Mouse (Mus musculus): ENCODE results near the gene Polm. TPM values are rescaled to one million over a fixed set of nuclear protein-coding genes. Genes with fewer than 3 reads are reported as not detected.

Polm gene
- polyA plus RNA-seq, 1 experiment from 2014 or later: 3.9 TPM

DNA sequence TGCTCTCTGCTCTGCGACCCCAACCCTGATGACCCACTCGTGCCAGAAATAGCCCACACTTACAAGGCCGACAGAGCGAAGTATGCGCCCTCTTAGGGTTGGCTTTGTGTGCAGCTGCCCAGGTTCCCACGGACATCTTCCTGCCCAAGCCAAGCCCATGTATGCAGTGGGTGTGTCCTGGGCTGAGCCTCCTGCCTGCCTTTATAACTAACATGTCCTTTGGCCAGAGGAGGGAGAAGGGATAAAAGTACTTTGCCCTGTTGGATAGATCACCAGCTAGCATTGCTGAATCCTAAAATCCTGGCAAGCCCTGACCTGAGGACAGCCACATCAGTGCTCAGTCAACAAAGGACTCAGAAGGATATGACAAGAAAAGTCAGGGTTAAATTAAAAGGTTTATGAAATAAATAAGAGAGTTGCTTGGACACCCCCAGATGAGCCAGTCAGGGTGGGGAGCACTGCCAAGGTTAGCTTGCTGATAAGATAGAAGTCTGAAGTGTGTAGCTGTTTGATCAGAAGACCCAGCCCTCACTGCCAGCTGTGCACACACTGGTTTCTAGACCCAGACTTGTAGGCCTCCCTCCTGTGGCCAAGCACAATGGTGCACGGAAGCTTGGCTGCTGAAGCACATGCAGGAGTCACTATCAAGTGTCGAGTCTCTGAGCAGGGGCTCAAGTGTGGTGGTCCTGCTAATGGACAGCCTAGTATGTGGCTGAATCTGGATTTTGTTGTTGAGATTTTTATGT, 55.4 kb downstream of the Polm start:
- 0 out of 2 replicates have a peak, but pooled peaks cover 4% of the 10 kb centered on the region for H3K36me3 ChIP-seq (ENCODE audit: control insufficient read depth, insufficient read depth, low read length)
- H3K27me3 ChIP-seq (replicated peaks; ENCODE audit: control insufficient read depth, insufficient read depth, low read length): no peaks in the 10 kb centered on the region
- no peak overlapping the region for H3K9ac ChIP-seq (ENCODE audit: low read length)
- no peaks in the 10 kb centered on the region for H3K9me3 ChIP-seq (replicated peaks; ENCODE audit: control insufficient read depth, low read length)
- peaks cover 2% of the 10 kb centered on the region; the same call in 1 of the 2 replicates for H3K4me1 ChIP-seq (ENCODE audit: control insufficient read depth, insufficient read depth, low read length)
- H3K4me3 ChIP-seq (ENCODE audit: low read depth, low read length): no peak overlapping the region
- no peak overlapping the region for H3K27ac ChIP-seq (ENCODE audit: low read depth, low read length)
- ATAC-seq: no peak
- 73% methylated on average over 8 of the region's 8 CpGs for WGBS
- H3K4me2 ChIP-seq (ENCODE audit: low read length): no peak overlapping the region
- no peak for DNase-seq (ENCODE audit: low spot score)

DNA sequence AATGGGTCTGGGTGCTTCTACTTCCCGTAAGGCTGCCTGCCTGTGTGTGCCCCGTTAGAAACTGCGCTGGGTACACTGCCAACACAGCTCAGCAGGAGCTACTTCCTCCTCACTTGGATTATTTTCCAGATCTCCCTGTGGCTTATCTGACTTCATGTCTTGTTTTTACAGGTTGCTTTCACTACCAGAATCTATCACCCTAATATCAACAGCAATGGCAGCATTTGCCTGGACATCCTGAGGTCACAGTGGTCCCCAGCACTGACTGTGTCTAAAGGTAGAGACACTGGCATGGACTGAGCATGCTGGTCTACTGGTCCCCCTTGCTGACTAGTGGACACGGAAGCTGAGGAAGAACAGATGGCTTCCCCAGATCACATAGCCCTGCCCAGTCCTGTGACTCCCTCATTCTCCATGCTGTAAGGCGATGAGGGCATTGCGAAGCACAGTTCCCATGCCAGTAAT, 57.7 kb downstream of the Polm start:
- Histone ChIP-seq H3K36me3 (ENCODE audit: control insufficient read depth, insufficient read depth, low read length) (0 out of 2 replicates have a peak, but pooled peaks cover 4% of the 10 kb centered on the region), H3K4me2 (ENCODE audit: low read length) (no peak overlapping the region), H3K27me3 (replicated peaks; ENCODE audit: control insufficient read depth, insufficient read depth, low read length) (no peaks in the 10 kb centered on the region), H3K27ac (ENCODE audit: low read depth, low read length) (no peak overlapping the region), H3K4me3 (ENCODE audit: low read depth, low read length) (no peak overlapping the region), H3K9me3 (replicated peaks; ENCODE audit: control insufficient read depth, low read length) (no peaks in the 10 kb centered on the region), H3K4me1 (ENCODE audit: control insufficient read depth, insufficient read depth, low read length) (no peaks in the 10 kb centered on the region), H3K9ac (ENCODE audit: low read length) (no peak overlapping the region)
- 90% methylated on average over 6 of the region's 6 CpGs for WGBS
- DNase-seq (ENCODE audit: low spot score) (no peak), ATAC-seq (no peak)

DNA sequence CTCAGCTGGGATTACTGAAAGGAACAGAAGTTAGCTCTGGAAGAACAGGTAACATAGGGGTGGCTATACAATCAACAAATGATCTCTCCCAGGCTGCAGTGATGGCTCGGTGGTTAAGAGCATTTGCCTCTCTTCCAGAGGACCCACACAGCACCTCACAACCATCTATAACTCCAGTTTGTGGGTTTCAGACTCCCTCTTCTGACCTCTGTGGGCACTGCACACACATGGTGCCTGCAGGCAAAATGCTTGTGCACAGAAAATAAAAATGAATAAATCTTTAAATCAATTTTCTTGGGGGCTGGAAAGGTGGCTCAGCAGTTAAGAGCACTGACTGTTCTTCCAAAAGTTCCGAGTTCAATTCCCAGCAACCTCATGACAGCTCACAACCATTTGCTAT, 59.3 kb downstream of the Polm start:
- ATAC-seq (no peak), DNase-seq (ENCODE audit: low spot score) (no peak)
- 66% methylated on average over 2 of the region's 2 CpGs for WGBS
- Histone ChIP-seq H3K4me3 (ENCODE audit: low read depth, low read length) (no peak overlapping the region), H3K27ac (ENCODE audit: low read depth, low read length) (no peak overlapping the region), H3K27me3 (replicated peaks; ENCODE audit: control insufficient read depth, insufficient read depth, low read length) (no peaks in the 10 kb centered on the region), H3K36me3 (ENCODE audit: control insufficient read depth, insufficient read depth, low read length) (0 out of 2 replicates have a peak, but pooled peaks cover 4% of the 10 kb centered on the region), H3K4me2 (ENCODE audit: low read length) (no peak overlapping the region), H3K9ac (ENCODE audit: low read length) (no peak overlapping the region), H3K4me1 (ENCODE audit: control insufficient read depth, insufficient read depth, low read length) (no peaks in the 10 kb centered on the region), H3K9me3 (replicated peaks; ENCODE audit: control insufficient read depth, low read length) (no peaks in the 10 kb centered on the region)

Other genes starting within 250 kb of the Polm start
- 202 and 235 TPM in 2 replicates for gene Mrps24, start 122.3 kb downstream of the Polm start, polyA plus RNA-seq (2014; fragmentation: Nextera tagmentation; extraction: Ambion mirVana)
- 16.0 and 20.9 TPM in 2 replicates for gene Urgcp, start 75.6 kb downstream of the Polm start, polyA plus RNA-seq (2014; fragmentation: Nextera tagmentation; extraction: Ambion mirVana)
- 100 and 136 TPM in 2 replicates for gene Dbnl, start 49.5 kb downstream of the Polm start, polyA plus RNA-seq (2014; fragmentation: Nextera tagmentation; extraction: Ambion mirVana)
- gene Pgam2, start 34.3 kb downstream of the Polm start, polyA plus RNA-seq (2014; fragmentation: Nextera tagmentation; extraction: Ambion mirVana): 2.1 TPM in 2 replicates
- gene Aebp1, start 23.9 kb upstream of the Polm start, polyA plus RNA-seq (2014; fragmentation: Nextera tagmentation; extraction: Ambion mirVana): 6.8 and 13.0 TPM in 2 replicates
- 65.0 and 73.0 TPM in 2 replicates for gene Pold2, start 40.3 kb upstream of the Polm start, polyA plus RNA-seq (2014; fragmentation: Nextera tagmentation; extraction: Ambion mirVana)
- gene Myl7, start 60.8 kb upstream of the Polm start, polyA plus RNA-seq (2014; fragmentation: Nextera tagmentation; extraction: Ambion mirVana): not detected in 2 replicates
- gene Gck, start 112.1 kb upstream of the Polm start, polyA plus RNA-seq (2014; fragmentation: Nextera tagmentation; extraction: Ambion mirVana): 6.5 and 7.3 TPM in 2 replicates
- gene Ykt6, start 117.7 kb upstream of the Polm start, polyA plus RNA-seq (2014; fragmentation: Nextera tagmentation; extraction: Ambion mirVana): 46.3 and 47.5 TPM in 2 replicates
- gene Camk2b, start 228.3 kb upstream of the Polm start, polyA plus RNA-seq (2014; fragmentation: Nextera tagmentation; extraction: Ambion mirVana): 51.6 and 87.1 TPM in 2 replicates

All from forebrain, embryonic 14.5 days (tissue).